Mouse (Mus musculus) forebrain, embryonic 16.5 days (tissue): Measurements from ENCODE around the gene Gm21860. TPM values are rescaled to one million over a fixed set of nuclear protein-coding genes. Genes with fewer than 3 reads are reported as not detected.
"Not testable (repeated sequence)": the region's sequence is repeated elsewhere in the genome, so short reads cannot be mapped to it uniquely, and the experiment has no call there.

ENCODE experiments used
- ATAC-seq: fragments of 200-750 bp; cut with Nextera tagmentation; 2 replicates; pipeline ENCODE4 v1.8.0; 2017; ENCODE audit warnings: mild to moderate bottlenecking, moderate library complexity
- H3K27ac ChIP-seq: fragments of 300-500 bp; sonication (generic); 2 replicates; pipeline ENCODE4 v1.5.1; 2014; ENCODE audit warnings: low read length, control low read depth
- H3K27me3 ChIP-seq: fragments of 300-500 bp; sonication (generic); replicated peaks from 2 replicates; pipeline ENCODE4 v1.6.1; 2014; ENCODE audit warnings: low read length; ENCODE audit not compliant: control insufficient read depth, insufficient read depth
- H3K36me3 ChIP-seq: fragments of 300-500 bp; sonication (generic); 2 replicates; pipeline ENCODE4 v1.6.1; 2014; ENCODE audit not compliant: control insufficient read depth, insufficient read depth
- H3K4me1 ChIP-seq: fragments of 300-500 bp; sonication (generic); replicated peaks from 2 replicates; pipeline ENCODE4 v1.6.1; 2014; ENCODE audit warnings: low read length; ENCODE audit not compliant: control insufficient read depth, insufficient read depth
- H3K4me2 ChIP-seq: fragments of 300-500 bp; sonication (generic); 2 replicates; pipeline ENCODE4 v1.6.1; 2014; ENCODE audit warnings: mild to moderate bottlenecking, low read length, control low read depth
- H3K4me3 ChIP-seq: fragments of 300-500 bp; sonication (generic); replicated peaks from 2 replicates; pipeline ENCODE4 v1.5.1; 2014; ENCODE audit warnings: mild to moderate bottlenecking, low read length, control low read depth
- H3K9ac ChIP-seq: fragments of 300-500 bp; sonication (generic); replicated peaks from 2 replicates; pipeline ENCODE4 v1.6.1; 2014; ENCODE audit warnings: low read depth, low read length, control low read depth
- H3K9me3 ChIP-seq: fragments of 300-500 bp; sonication (generic); 2 replicates; pipeline ENCODE4 v1.6.1; 2016; ENCODE audit warnings: low read length; ENCODE audit not compliant: control insufficient read depth
- WGBS: fragments of 180-500 bp; shearing (Covaris S2); extraction: QIAGEN DNeasy Blood & Tissue Kit; methylation state at CpG from one replicate; pipeline ENCODE4 v1.1.7; 2014; 5-methylcytosine and 5-hydroxymethylcytosine counted together
- polyA plus RNA-seq: library from polyadenylated mRNA; unstranded; fragments of >200 nt; fragmentation: Nextera tagmentation; extraction: Ambion mirVana; gene quantifications from 2 replicates; pipeline ENCODE4 v1.2.1, GENCODE M21; 2015

Gm21860 gene
- polyA plus RNA-seq, 1 experiment from 2014 or later: not detected

- ATAC-seq, H3K27me3 ChIP-seq, H3K4me2 ChIP-seq, H3K9ac ChIP-seq, H3K36me3 ChIP-seq, H3K9me3 ChIP-seq, H3K4me1 ChIP-seq, H3K4me3 ChIP-seq, H3K27ac ChIP-seq: not testable (repeated sequence)
- 68% methylated on average over 7 of the region's 7 CpGs for WGBS
These were observed 37.1 kb downstream of the Gm21860 start for GRCm38 (mm10) chrY:90717496-90717895.

Other genes starting within 250 kb of the Gm21860 start
- not detected in 2 replicates for gene Gm47283, start 29.9 kb upstream of the Gm21860 start, polyA plus RNA-seq
- not detected in 2 replicates for gene Gm21748, start 84.4 kb upstream of the Gm21860 start, polyA plus RNA-seq